In the genomic region with DNA sequence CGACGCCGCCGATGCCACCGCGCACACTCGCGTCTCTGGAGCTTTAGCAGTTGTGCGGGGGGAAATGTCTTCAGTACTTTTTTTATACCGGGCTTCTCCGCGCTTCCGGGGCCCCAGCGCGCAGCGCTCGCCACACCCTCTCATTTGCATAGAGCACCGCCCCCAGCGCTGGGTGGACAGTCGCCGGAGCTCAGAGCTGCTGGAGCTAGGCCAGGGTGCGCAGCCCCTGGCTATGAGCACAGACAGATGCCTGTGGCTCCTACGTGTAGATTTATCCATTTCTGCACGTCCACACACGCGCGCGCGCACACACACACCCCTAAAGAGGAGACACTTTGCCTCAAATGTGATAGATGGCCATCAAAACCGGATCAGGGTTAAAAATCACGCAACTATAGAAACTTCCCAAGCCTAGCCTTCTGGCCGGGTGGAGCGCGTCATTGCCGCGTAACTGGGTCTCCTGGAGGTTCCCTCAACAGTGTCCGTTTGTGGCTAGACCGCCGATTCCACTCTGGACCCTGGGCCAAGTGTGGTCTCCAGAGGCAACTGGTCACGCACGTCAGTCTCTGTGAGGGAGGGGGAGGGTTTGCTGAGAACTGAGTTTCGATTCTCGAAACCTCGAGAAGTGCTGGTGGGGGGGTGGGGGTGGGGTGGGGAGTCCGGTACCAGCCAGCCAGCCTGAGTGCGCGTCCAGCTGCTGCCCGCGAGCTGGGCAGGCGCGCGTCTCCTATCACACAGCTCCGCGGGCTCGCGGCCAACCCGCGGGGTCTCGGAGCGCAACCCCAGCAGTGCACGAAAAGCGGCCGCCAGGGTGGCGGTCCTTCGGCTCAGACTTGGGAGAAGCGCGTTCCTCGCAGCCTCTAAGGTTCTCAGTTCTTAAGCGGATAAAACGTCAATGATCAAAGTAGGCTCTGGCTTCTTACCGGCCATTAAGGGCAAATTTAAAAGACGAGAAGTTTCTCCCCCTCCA, we compare ENCODE assay signal across 8 mouse cellular contexts. TPM values are rescaled to one million over a fixed set of nuclear protein-coding genes. Genes with fewer than 3 reads are reported as not detected.
DNase-seq lines count a peak whose midpoint lies in the region; ATAC-seq and TF ChIP-seq lines count a peak whose summit lies in the region.

Gene Tent5a (minus strand): TSS at position 107 of the 970 bp plus-strand sequence.

- no peaks in the 10 kb centered on the region for H3K9me3 ChIP-seq in embryonic facial prominence, embryonic 13.5 days
- no peaks in the 10 kb centered on the region for H3K9me3 ChIP-seq in limb, embryonic 13.5 days
- no peaks in the 10 kb centered on the region for H3K9me3 ChIP-seq in midbrain, embryonic 14.5 days (ENCODE audit: control insufficient read depth, low read length)

- peaks cover 21% of the 10 kb centered on the region for H3K4me1 ChIP-seq in embryonic facial prominence, embryonic 13.5 days
- H3K4me1 ChIP-seq in heart, adult 2 months (ENCODE audit: control insufficient read depth, insufficient read depth, low read length), result no peaks in the 10 kb centered on the region
- no peaks in the 10 kb centered on the region for H3K4me1 ChIP-seq in kidney, adult 2 months (ENCODE audit: control insufficient read depth, insufficient read depth, low read length)
- H3K4me1 ChIP-seq in limb, embryonic 13.5 days, result peaks cover 19% of the 10 kb centered on the region
- 0 out of 2 replicates have a peak, but pooled peaks cover 3% of the 10 kb centered on the region for H3K4me1 ChIP-seq in midbrain, embryonic 14.5 days (ENCODE audit: control insufficient read depth, insufficient read depth, low read length)

- no peaks in the 10 kb centered on the region; the same call in 1 of the 2 replicates for H3K36me3 ChIP-seq in embryonic facial prominence, embryonic 13.5 days
- peaks cover 6% of the 10 kb centered on the region for H3K36me3 ChIP-seq in heart, adult 2 months (ENCODE audit: control insufficient read depth, insufficient read depth, low read length)
- H3K36me3 ChIP-seq in kidney, adult 2 months (ENCODE audit: control insufficient read depth, insufficient read depth, low read length), result no peaks in the 10 kb centered on the region
- no peaks in the 10 kb centered on the region for H3K36me3 ChIP-seq in limb, embryonic 13.5 days
- no peaks in the 10 kb centered on the region for H3K36me3 ChIP-seq in midbrain, embryonic 14.5 days (ENCODE audit: control insufficient read depth, insufficient read depth, low read length)

- peak within 1 kb of the TSS; percentile 69 for H3K27ac ChIP-seq in embryonic facial prominence, embryonic 13.5 days
- peak within 1 kb of the TSS; percentile 91 for H3K27ac ChIP-seq in heart, adult 2 months
- peak within 1 kb of the TSS; percentile 91 for H3K27ac ChIP-seq in kidney, adult 2 months (ENCODE audit: insufficient read depth, low read depth, low read length)
- peak within 1 kb of the TSS; percentile 80 for H3K27ac ChIP-seq in limb, embryonic 13.5 days
- H3K27ac ChIP-seq in midbrain, embryonic 14.5 days (replicated peaks; ENCODE audit: low read depth, low read length), result peak within 1 kb of the TSS; percentile 49

- H3K27me3 ChIP-seq in embryonic facial prominence, embryonic 13.5 days, result peaks cover 31% of the 10 kb centered on the region
- H3K27me3 ChIP-seq in heart, adult 2 months (ENCODE audit: control insufficient read depth, insufficient read depth, low read length), result no peaks in the 10 kb centered on the region
- no peaks in the 10 kb centered on the region for H3K27me3 ChIP-seq in kidney, adult 2 months (replicated peaks; ENCODE audit: control insufficient read depth, insufficient read depth, low read length)
- peaks cover 37% of the 10 kb centered on the region for H3K27me3 ChIP-seq in limb, embryonic 13.5 days
- H3K27me3 ChIP-seq in midbrain, embryonic 14.5 days (ENCODE audit: control insufficient read depth, insufficient read depth, low read length), result 0 out of 2 replicates have a peak, but pooled peaks cover 5% of the 10 kb centered on the region

- TF ChIP-seq CTCF in heart, adult 2 months (IDR thresholded peaks at IDR 0.05), result no peak
- TF ChIP-seq CTCF in kidney, adult 2 months (conservative IDR thresholded peaks at IDR 0.05; ENCODE audit: insufficient read depth, insufficient read length, low read depth, low read length), result 0 out of 2 replicates have a peak, but pooled peaks have one; percentile 2

- H3K9ac ChIP-seq in embryonic facial prominence, embryonic 13.5 days, result peak within 1 kb of the TSS; percentile 71
- H3K9ac ChIP-seq in heart, adult 2 months (ENCODE audit: low read depth, low read length), result peak within 1 kb of the TSS; percentile 72
- peak within 1 kb of the TSS; percentile 75 for H3K9ac ChIP-seq in limb, embryonic 13.5 days
- H3K9ac ChIP-seq in midbrain, embryonic 14.5 days (replicated peaks; ENCODE audit: low read length), result peak within 1 kb of the TSS; percentile 49

- peak; percentile 84 for ATAC-seq in embryonic facial prominence, embryonic 13.5 days (ENCODE audit: insufficient number of reproducible peaks, insufficient read depth, low FRiP score, low TSS enrichment, low read depth)
- peak; percentile 93 for ATAC-seq in limb, embryonic 13.5 days (ENCODE audit: low FRiP score, low read depth)
- ATAC-seq in midbrain, embryonic 14.5 days (ENCODE audit: low FRiP score, low TSS enrichment), result peak; percentile 87

- intact Hi-C loops in heart, adult 2 months (cut with DNase I), result loop anchor here (2.0 to 10.0 kb wide), 9 partner anchors 187 to 1370 kb away; no protein-coding TSS in a partner anchor

- peak; percentile 85 for TF ChIP-seq POLR2A in heart, adult 2 months (IDR thresholded peaks at IDR 0.05; ENCODE audit: insufficient read depth, low read depth, low read length)
- peak; percentile 38 for TF ChIP-seq POLR2A in kidney, adult 2 months (IDR thresholded peaks at IDR 0.05; ENCODE audit: low read depth, low read length)

- H3K79me2 ChIP-seq in heart, adult 2 months (replicated peaks; ENCODE audit: control insufficient read depth, insufficient read depth, low read length), result no peaks in the 10 kb centered on the region

- H3K4me3 ChIP-seq in embryonic facial prominence, embryonic 13.5 days, result peak within 1 kb of the TSS; percentile 62
- peak within 1 kb of the TSS; percentile 54 for H3K4me3 ChIP-seq in heart, adult 2 months
- H3K4me3 ChIP-seq in kidney, adult 2 months (ENCODE audit: insufficient read depth, low read depth, low read length), result peak within 1 kb of the TSS; percentile 66
- H3K4me3 ChIP-seq in limb, embryonic 13.5 days, result peak within 1 kb of the TSS; percentile 67
- H3K4me3 ChIP-seq in midbrain, embryonic 14.5 days (replicated peaks; ENCODE audit: low read depth, low read length), result peak within 1 kb of the TSS; percentile 61

- H3K4me2 ChIP-seq in embryonic facial prominence, embryonic 13.5 days, result peak within 1 kb of the TSS; percentile 89
- H3K4me2 ChIP-seq in limb, embryonic 13.5 days (replicated peaks), result peak within 1 kb of the TSS; percentile 86
- H3K4me2 ChIP-seq in midbrain, embryonic 14.5 days (ENCODE audit: low read length), result peak within 1 kb of the TSS; percentile 97

- peak; percentile 4 for DNase-seq in cerebellum, adult 11-12 months
- DNase-seq in cerebellum, adult 11 months, result no peak
- peak; percentile 87 to 92 for DNase-seq in heart, adult 2 months
- peak; percentile 88 for DNase-seq in kidney, adult 2 months
- peak; percentile 86 for DNase-seq in midbrain, embryonic 14.5 days
- peak; percentile 78 for DNase-seq in spleen, adult 12 weeks (ENCODE audit: low spot score)

- TF ChIP-seq EP300 in heart, adult 2 months (IDR thresholded peaks at IDR 0.05; ENCODE audit: insufficient read depth, low read depth, low read length), result no peak

- under 1% methylated on average over 72 of the region's 72 CpGs for WGBS in embryonic facial prominence, embryonic 13.5 days
- under 1% methylated on average over 72 of the region's 72 CpGs for WGBS in heart, adult 2 months
- WGBS in kidney, adult 2 months, result under 1% methylated on average over 72 of the region's 72 CpGs
- under 1% methylated on average over 72 of the region's 72 CpGs for WGBS in limb, embryonic 13.5 days
- WGBS in midbrain, embryonic 14.5 days, result under 1% methylated on average over 72 of the region's 72 CpGs

RNA-seq across cellular contexts. Expression of gene Tent5a, which starts in this region (rescaled TPM):
- 9.4 and 10.5 TPM in 2 replicates for polyA plus RNA-seq in embryonic facial prominence, embryonic 13.5 days (2015; fragmentation: Nextera tagmentation; extraction: Ambion mirVana)
- total RNA-seq in heart, adult 2 months (2021), result 10 to 100 TPM; 11.0 to 12.5 TPM
- polyA plus RNA-seq in heart, adult 2 months (2012; rRNA removed), result 3.2 and 5.1 TPM in 2 replicates
- polyA plus RNA-seq in kidney, adult 2 months (2012; rRNA removed), result 2.3 and 2.5 TPM in 2 replicates
- polyA plus RNA-seq in limb, embryonic 13.5 days (2015; fragmentation: Nextera tagmentation; extraction: Ambion mirVana), result 17.4 and 17.6 TPM in 2 replicates
- 5.0 and 5.3 TPM in 2 replicates for polyA plus RNA-seq in midbrain, embryonic 14.5 days (2014; fragmentation: Nextera tagmentation; extraction: Ambion mirVana)
